Mouse (Mus musculus): ENCODE measurements around the gene Smarcad1. TPM values are rescaled to one million over a fixed set of nuclear protein-coding genes. Genes with fewer than 3 reads are reported as not detected.
"Not testable (repeated sequence)": the region's sequence is repeated elsewhere in the genome, so short reads cannot be mapped to it uniquely, and the experiment has no call there.

Gene Smarcad1
- polyA plus RNA-seq, 1 experiment from 2014 or later, result 48.3 TPM

DNA sequence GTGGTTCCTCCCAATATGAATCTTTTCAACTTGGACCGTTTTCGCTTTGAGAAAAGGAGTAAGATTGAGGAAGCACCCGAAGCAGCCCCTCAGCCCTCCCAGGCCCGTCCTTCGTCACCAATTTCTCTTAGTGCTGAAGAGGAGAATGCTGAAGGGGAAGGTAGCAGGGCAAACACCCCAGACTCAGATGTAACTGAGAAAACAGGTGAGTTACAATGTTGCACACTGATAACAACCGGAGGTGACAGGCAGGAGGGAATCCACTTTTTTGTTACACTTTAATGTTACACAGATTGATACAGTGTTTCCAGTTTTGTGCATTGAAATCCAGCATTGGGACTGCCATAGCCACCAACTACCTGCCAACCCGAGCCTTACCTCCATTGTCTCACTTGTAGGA is 858 bp downstream of the Smarcad1 start:
- no peak for ATAC-seq (ENCODE audit: low read depth)
- WGBS, result 11% methylated on average over 7 of the region's 7 CpGs

DNA sequence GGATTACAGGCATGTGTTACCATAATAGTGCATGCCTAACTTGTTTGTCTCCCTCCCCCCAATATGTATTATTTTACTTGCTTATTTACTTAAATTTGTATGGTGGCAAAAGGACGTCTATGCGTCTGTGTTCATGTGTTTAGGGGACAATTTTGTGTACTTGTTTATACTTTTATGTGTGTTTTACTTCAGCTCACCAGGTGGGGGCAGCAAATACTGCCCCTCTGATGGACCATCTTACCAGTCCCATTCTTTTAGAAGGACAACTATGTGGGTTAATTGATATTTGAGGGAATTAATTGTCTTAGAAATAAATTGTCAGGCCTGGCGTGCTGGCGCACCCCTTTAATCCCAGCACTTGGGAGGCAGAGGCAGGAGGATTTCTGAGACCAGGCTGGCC is 6.7 kb downstream of the Smarcad1 start:
- WGBS, result 97% methylated on average over 4 of the region's 4 CpGs
- Histone ChIP-seq H3K4me2 (ENCODE audit: low read depth, low read length) (no peak overlapping the region), H3K9ac (ENCODE audit: low read depth, low read length) (no peak overlapping the region), H3K27ac (replicated peaks; ENCODE audit: low read depth, low read length) (no peak overlapping the region), H3K4me3 (ENCODE audit: low read depth, low read length) (no peak overlapping the region), H3K9me3 (ENCODE audit: control insufficient read depth, low read length) (0 out of 2 replicates have a peak, but pooled peaks cover 8% of the 10 kb centered on the region), H3K36me3 (ENCODE audit: control insufficient read depth, insufficient read depth, low read length) (peaks cover 91% of the 10 kb centered on the region), H3K4me1 (ENCODE audit: control insufficient read depth, insufficient read depth, low read length) (peaks cover under 1% of the 10 kb centered on the region; the same call in 1 of the 2 replicates), H3K27me3 (replicated peaks; ENCODE audit: control insufficient read depth, insufficient read depth, low read length) (no peaks in the 10 kb centered on the region)
- ATAC-seq (ENCODE audit: low read depth) (no peak), DNase-seq (ENCODE audit: low spot score) (no peak)

More for the DNA sequence above, 858 bp downstream of the Smarcad1 start:
- H3K9me3 ChIP-seq (ENCODE audit: control insufficient read depth, low read length), result 0 out of 2 replicates have a peak, but pooled peaks cover 8% of the 10 kb centered on the region
- DNase-seq (ENCODE audit: low spot score), result no peak
- no peaks in the 10 kb centered on the region for H3K27me3 ChIP-seq (replicated peaks; ENCODE audit: control insufficient read depth, insufficient read depth, low read length)
- peaks cover 42% of the 10 kb centered on the region for H3K36me3 ChIP-seq (ENCODE audit: control insufficient read depth, insufficient read depth, low read length)
- H3K27ac ChIP-seq (replicated peaks; ENCODE audit: low read depth, low read length), result peak overlapping the region; percentile 98
- peak overlapping the region; percentile 83 for H3K4me3 ChIP-seq (ENCODE audit: low read depth, low read length)
- peak overlapping the region; percentile 77 for H3K4me2 ChIP-seq (ENCODE audit: low read depth, low read length)
- peaks cover 9% of the 10 kb centered on the region for H3K4me1 ChIP-seq (ENCODE audit: control insufficient read depth, insufficient read depth, low read length)
- H3K9ac ChIP-seq (ENCODE audit: low read depth, low read length), result peak overlapping the region; percentile 99

DNA sequence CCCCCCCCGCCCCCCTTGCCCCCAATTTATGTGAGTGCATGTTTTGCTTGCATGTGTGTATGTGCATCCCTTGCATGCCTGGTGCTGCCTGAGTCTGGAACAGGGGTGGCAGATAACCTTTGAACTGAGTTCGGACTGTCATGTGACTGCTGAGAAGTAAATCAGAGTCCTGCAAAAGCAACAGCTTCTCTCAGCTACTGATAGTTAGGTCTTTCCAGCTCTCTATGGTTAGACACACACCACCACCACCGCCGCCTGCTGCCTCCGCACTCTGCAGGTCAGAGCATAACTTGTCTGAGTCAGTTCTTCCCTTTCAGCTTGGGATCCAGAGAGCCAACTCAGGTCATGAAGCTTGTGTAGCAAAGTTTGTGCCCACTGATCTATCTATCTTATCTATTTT is 14.2 kb downstream of the Smarcad1 start:
- peaks cover 77% of the 10 kb centered on the region for H3K36me3 ChIP-seq (ENCODE audit: control insufficient read depth, insufficient read depth, low read length)
- ATAC-seq (ENCODE audit: low read depth) (no peak), DNase-seq (ENCODE audit: low spot score) (no peak)
- no peaks in the 10 kb centered on the region for H3K4me1 ChIP-seq (ENCODE audit: control insufficient read depth, insufficient read depth, low read length)
- WGBS, result 86% methylated on average over 5 of the region's 5 CpGs
- H3K27ac ChIP-seq (replicated peaks; ENCODE audit: low read depth, low read length), result no peak overlapping the region
- H3K4me2 ChIP-seq (ENCODE audit: low read depth, low read length), result no peak overlapping the region
- no peaks in the 10 kb centered on the region for H3K27me3 ChIP-seq (replicated peaks; ENCODE audit: control insufficient read depth, insufficient read depth, low read length)
- no peak overlapping the region for H3K4me3 ChIP-seq (ENCODE audit: low read depth, low read length)
- H3K9me3 ChIP-seq (ENCODE audit: control insufficient read depth, low read length), result no peaks in the 10 kb centered on the region
- H3K9ac ChIP-seq (ENCODE audit: low read depth, low read length), result no peak overlapping the region

DNA sequence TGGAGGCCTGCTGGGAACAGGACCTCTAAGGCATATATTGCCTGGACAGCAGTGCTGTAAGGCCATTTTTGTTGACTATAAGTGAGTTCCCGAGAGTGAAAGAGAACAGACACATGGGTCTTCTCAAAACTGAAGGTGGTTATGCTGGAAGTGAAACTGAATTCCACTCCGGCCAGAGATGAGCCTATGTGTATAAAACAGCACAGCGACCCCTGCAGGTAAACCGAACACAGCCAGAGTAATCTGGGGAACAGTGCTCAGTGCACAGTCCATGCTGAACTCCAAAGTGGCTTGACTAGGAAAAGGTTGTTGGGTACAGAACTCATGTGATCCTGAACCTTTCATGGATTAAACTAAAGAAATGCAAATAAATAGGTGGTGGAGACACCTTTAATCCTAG is 14.8 kb downstream of the Smarcad1 start:
- not testable (repeated sequence) for H3K9ac ChIP-seq (ENCODE audit: low read depth, low read length); DNase-seq (ENCODE audit: low spot score); H3K27me3 ChIP-seq (replicated peaks; ENCODE audit: control insufficient read depth, insufficient read depth, low read length); ATAC-seq (ENCODE audit: low read depth); H3K4me2 ChIP-seq (ENCODE audit: low read depth, low read length); H3K4me3 ChIP-seq (ENCODE audit: low read depth, low read length); H3K27ac ChIP-seq (replicated peaks; ENCODE audit: low read depth, low read length); H3K9me3 ChIP-seq (ENCODE audit: control insufficient read depth, low read length); H3K4me1 ChIP-seq (ENCODE audit: control insufficient read depth, insufficient read depth, low read length)
- whole genome bisulfite sequencing, result 78% methylated on average over 4 of the region's 4 CpGs
- H3K36me3 ChIP-seq (ENCODE audit: control insufficient read depth, insufficient read depth, low read length), result peaks cover 77% of the 10 kb centered on the region

DNA sequence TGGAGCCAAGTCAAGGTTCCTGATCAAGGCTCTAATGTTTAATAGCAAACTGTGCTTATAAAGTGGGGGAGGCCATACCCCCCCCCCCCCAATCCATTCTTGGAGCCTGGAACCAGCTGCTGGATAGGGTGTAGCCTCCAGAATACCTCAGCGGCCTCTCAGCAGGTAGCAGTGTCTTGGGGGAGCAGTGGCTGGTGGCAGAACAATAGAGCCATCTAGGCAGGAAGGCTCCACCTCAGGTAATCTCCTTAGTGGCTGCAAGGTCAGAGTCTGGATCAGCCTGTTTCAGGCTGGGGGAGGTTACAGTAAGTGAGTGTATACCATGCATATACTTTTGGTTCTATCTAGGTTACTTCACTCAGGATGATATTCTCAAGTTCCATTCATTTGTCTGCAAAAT is 18.7 kb downstream of the Smarcad1 start:
- H3K27ac ChIP-seq (replicated peaks; ENCODE audit: low read depth, low read length), result no peak overlapping the region
- no peak overlapping the region for H3K4me3 ChIP-seq (ENCODE audit: low read depth, low read length)
- no peak overlapping the region for H3K9ac ChIP-seq (ENCODE audit: low read depth, low read length)
- no peaks in the 10 kb centered on the region for H3K9me3 ChIP-seq (ENCODE audit: control insufficient read depth, low read length)
- 100% methylated on average over 1 of the region's 1 CpGs for WGBS
- no peak overlapping the region for H3K4me2 ChIP-seq (ENCODE audit: low read depth, low read length)
- no peak for ATAC-seq (ENCODE audit: low read depth)
- H3K4me1 ChIP-seq (ENCODE audit: control insufficient read depth, insufficient read depth, low read length), result no peaks in the 10 kb centered on the region
- peaks cover 79% of the 10 kb centered on the region for H3K36me3 ChIP-seq (ENCODE audit: control insufficient read depth, insufficient read depth, low read length)
- H3K27me3 ChIP-seq (replicated peaks; ENCODE audit: control insufficient read depth, insufficient read depth, low read length), result no peaks in the 10 kb centered on the region
- DNase-seq (ENCODE audit: low spot score), result no peak

DNA sequence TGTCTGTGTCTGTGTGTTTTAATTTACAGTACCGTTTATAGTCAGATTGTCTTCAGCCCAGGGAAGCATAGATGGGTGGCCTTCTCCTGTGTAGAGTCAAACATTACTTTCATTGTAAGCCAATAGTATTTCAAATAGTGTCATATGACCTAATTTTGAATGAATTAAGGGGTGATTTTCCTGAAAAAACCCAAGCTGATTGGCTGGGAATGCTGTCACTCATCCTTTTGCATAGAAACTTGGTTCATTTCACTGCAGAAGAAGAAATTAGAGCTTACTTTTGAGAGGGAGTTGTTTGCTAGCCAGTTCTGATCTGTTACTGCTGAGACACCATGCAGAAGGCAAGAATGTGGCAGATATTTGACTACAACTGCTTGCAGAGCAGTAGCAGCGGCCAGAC is 32.8 kb downstream of the Smarcad1 start:
- Histone ChIP-seq H3K4me3 (ENCODE audit: low read depth, low read length) (no peak overlapping the region), H3K27me3 (replicated peaks; ENCODE audit: control insufficient read depth, insufficient read depth, low read length) (no peaks in the 10 kb centered on the region), H3K4me2 (ENCODE audit: low read depth, low read length) (no peak overlapping the region), H3K4me1 (ENCODE audit: control insufficient read depth, insufficient read depth, low read length) (no peaks in the 10 kb centered on the region), H3K9me3 (ENCODE audit: control insufficient read depth, low read length) (no peaks in the 10 kb centered on the region), H3K27ac (replicated peaks; ENCODE audit: low read depth, low read length) (no peak overlapping the region), H3K9ac (ENCODE audit: low read depth, low read length) (no peak overlapping the region), H3K36me3 (ENCODE audit: control insufficient read depth, insufficient read depth, low read length) (peaks cover 69% of the 10 kb centered on the region)
- 64% methylated on average over 2 of the region's 2 CpGs for WGBS
- ATAC-seq (ENCODE audit: low read depth) (no peak), DNase-seq (ENCODE audit: low spot score) (peak; percentile 41)

DNA sequence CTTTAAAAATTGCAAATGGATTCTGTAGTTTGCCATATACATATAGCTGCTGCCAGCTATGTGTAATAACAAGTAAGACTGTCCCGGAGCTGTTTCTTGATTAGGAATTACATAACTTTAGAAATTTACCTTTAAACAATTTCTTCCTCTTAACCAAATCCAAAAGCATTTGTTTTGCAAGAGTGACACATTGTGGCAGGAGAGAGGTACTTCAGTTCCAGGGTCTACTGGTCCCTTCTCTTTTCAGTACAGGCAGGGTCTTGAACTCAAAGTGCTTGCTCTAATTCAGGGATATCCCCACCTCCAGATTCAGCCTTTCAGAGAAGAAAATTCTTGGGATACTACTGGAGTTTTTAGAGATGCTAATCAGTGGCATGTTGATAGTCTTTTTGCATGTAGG is 36.8 kb downstream of the Smarcad1 start:
- Histone ChIP-seq H3K9ac (ENCODE audit: low read depth, low read length) (no peak overlapping the region), H3K27me3 (replicated peaks; ENCODE audit: control insufficient read depth, insufficient read depth, low read length) (no peaks in the 10 kb centered on the region), H3K9me3 (ENCODE audit: control insufficient read depth, low read length) (no peaks in the 10 kb centered on the region), H3K27ac (replicated peaks; ENCODE audit: low read depth, low read length) (no peak overlapping the region), H3K4me2 (ENCODE audit: low read depth, low read length) (no peak overlapping the region), H3K4me3 (ENCODE audit: low read depth, low read length) (no peak overlapping the region), H3K36me3 (ENCODE audit: control insufficient read depth, insufficient read depth, low read length) (peaks cover 51% of the 10 kb centered on the region), H3K4me1 (ENCODE audit: control insufficient read depth, insufficient read depth, low read length) (no peaks in the 10 kb centered on the region)
- DNase-seq (ENCODE audit: low spot score), result peak; percentile 19
- no peak for ATAC-seq (ENCODE audit: low read depth)
- WGBS, result 83% methylated on average over 1 of the region's 1 CpGs

DNA sequence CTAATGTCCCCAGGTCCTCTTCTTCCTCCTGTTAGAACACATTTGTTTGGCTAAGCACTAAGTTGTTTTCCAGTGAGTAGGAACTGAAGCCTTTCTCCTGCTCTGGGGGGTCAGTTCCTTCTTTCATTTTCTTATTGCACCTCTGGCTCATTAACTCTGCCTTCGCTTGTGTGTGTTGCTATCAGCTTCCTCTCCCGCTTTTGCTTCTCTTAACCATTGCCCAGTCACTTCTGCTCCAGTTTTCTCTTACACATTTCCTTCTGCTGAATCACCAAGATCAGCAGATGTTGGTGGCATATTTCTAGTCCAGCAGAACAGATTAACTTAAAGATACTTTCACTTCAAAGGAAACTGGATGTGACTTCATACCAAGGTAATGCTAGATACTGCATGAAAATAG is 72.5 kb downstream of the Smarcad1 start:
- no peaks in the 10 kb centered on the region for H3K27me3 ChIP-seq (replicated peaks; ENCODE audit: control insufficient read depth, insufficient read depth, low read length)
- H3K9me3 ChIP-seq (ENCODE audit: control insufficient read depth, low read length), result no peaks in the 10 kb centered on the region
- ATAC-seq (ENCODE audit: low read depth) (no peak), DNase-seq (ENCODE audit: low spot score) (no peak)
- no peaks in the 10 kb centered on the region for H3K4me1 ChIP-seq (ENCODE audit: control insufficient read depth, insufficient read depth, low read length)
- H3K4me3 ChIP-seq (ENCODE audit: low read depth, low read length), result no peak overlapping the region
- H3K4me2 ChIP-seq (ENCODE audit: low read depth, low read length), result no peak overlapping the region
- H3K36me3 ChIP-seq (ENCODE audit: control insufficient read depth, insufficient read depth, low read length), result peaks cover 78% of the 10 kb centered on the region
- H3K9ac ChIP-seq (ENCODE audit: low read depth, low read length), result no peak overlapping the region
- H3K27ac ChIP-seq (replicated peaks; ENCODE audit: low read depth, low read length), result no peak overlapping the region
- WGBS, result 95% methylated on average over 2 of the region's 2 CpGs

DNA sequence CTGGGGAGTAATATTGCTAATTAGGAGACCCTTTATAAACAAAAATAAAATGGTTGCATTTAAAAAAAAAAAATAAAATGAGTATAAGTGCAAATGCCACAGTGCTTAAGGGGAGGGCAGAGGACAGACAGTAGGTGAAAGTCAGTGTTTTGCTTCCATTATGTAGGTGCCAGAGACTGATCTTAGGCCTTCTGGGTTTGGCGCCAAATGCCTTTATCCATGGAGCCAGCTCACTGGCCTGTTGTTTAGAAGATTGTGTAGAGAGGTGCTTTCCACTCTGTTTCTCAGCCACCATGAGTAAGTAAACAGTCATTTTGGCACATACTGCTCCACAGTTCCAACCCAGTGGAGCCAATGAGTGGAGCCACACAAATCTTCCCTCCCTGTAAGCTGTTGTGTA is 75.2 kb downstream of the Smarcad1 start:
- Histone ChIP-seq H3K27ac (replicated peaks; ENCODE audit: low read depth, low read length) (no peak overlapping the region), H3K9ac (ENCODE audit: low read depth, low read length) (no peak overlapping the region), H3K4me3 (ENCODE audit: low read depth, low read length) (no peak overlapping the region), H3K36me3 (ENCODE audit: control insufficient read depth, insufficient read depth, low read length) (peaks cover 57% of the 10 kb centered on the region), H3K9me3 (ENCODE audit: control insufficient read depth, low read length) (no peaks in the 10 kb centered on the region), H3K4me2 (ENCODE audit: low read depth, low read length) (no peak overlapping the region), H3K27me3 (replicated peaks; ENCODE audit: control insufficient read depth, insufficient read depth, low read length) (no peaks in the 10 kb centered on the region), H3K4me1 (ENCODE audit: control insufficient read depth, insufficient read depth, low read length) (no peaks in the 10 kb centered on the region)
- ATAC-seq (ENCODE audit: low read depth) (no peak), DNase-seq (ENCODE audit: low spot score) (no peak)
- WGBS, result 89% methylated on average over 1 of the region's 1 CpGs
